Mouse (Mus musculus): ENCODE results near the gene Zbtb44. TPM values are rescaled to one million over a fixed set of nuclear protein-coding genes. Genes with fewer than 3 reads are reported as not detected.
A peak's percentile ranks its signal among the peaks of the same experiment; 100 is the strongest.

Zbtb44 gene
- total and polyA plus RNA-seq, 3 experiments: 4.8 to 30.6 (median 30.5) TPM

DNA sequence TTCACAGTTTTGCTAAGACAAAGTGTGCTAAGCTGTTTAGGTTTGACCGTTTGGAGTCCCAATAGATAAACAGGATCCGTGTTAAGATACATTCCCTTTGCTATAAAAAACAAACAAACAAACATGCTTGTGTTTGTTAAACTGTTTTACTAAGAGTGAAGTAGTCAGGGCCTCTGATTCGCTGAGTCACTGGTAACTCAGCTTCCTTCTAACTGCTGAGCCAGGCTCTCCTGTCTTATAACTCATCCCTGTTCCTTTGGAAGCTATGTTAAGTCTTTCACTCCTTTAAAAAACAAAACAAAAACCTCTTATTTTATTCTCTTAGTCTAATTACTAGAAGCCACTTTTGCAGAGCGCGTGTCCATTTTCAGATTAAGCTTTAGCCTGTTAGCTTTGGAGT, 41.8 kb downstream of the Zbtb44 start:
- Histone ChIP-seq H3K4me3 (no peak overlapping the region), H3K27ac (no peak overlapping the region), H3K27me3 (ENCODE audit: control insufficient read depth, insufficient read depth, low read length) (no peaks in the 10 kb centered on the region), H3K79me2 (replicated peaks; ENCODE audit: control insufficient read depth, insufficient read depth, low read length) (no peaks in the 10 kb centered on the region), H3K4me1 (ENCODE audit: control insufficient read depth, insufficient read depth, low read length) (no peaks in the 10 kb centered on the region), H3K9ac (ENCODE audit: low read depth, low read length) (no peak overlapping the region), H3K36me3 (ENCODE audit: control insufficient read depth, insufficient read depth, low read length) (no peaks in the 10 kb centered on the region)
- intact Hi-C loops (cut with DNase I): no loop called here
- TF ChIP-seq EP300 (IDR thresholded peaks at IDR 0.05; ENCODE audit: insufficient read depth, low read depth, low read length) (no peak), CTCF (IDR thresholded peaks at IDR 0.05) (no peak), POLR2A (IDR thresholded peaks at IDR 0.05; ENCODE audit: insufficient read depth, low read depth, low read length) (no peak)
- no peak for DNase-seq
- 95% methylated on average over 5 of the region's 5 CpGs for WGBS

DNA sequence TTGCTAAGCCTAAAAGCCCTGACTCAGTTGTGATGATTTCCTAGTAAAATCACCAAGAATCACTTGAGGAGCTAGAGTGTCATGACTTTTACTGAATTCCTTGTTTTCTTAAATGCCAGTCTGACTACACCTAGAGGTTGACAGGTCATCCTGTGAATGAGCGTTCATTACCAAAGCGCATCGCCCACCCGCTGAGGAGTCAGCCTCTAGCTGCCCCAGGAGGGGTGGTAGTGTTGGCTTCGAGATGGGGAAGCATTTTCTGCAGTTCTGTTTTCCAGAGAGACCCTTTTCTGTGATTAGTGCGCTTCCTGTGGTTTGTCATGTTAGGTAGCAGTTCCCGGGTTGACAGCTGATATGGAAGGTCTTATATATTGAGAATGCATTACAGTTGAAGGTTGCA, 43.4 kb downstream of the Zbtb44 start:
- H3K4me1 ChIP-seq (ENCODE audit: control insufficient read depth, insufficient read depth, low read length): no peaks in the 10 kb centered on the region
- WGBS: 78% methylated on average over 7 of the region's 7 CpGs
- H3K9ac ChIP-seq (ENCODE audit: low read depth, low read length): no peak overlapping the region
- no peak overlapping the region for H3K27ac ChIP-seq
- no peak overlapping the region for H3K4me3 ChIP-seq
- H3K79me2 ChIP-seq (replicated peaks; ENCODE audit: control insufficient read depth, insufficient read depth, low read length): no peaks in the 10 kb centered on the region
- H3K27me3 ChIP-seq (ENCODE audit: control insufficient read depth, insufficient read depth, low read length): no peaks in the 10 kb centered on the region
- no peak for DNase-seq
- no peaks in the 10 kb centered on the region for H3K36me3 ChIP-seq (ENCODE audit: control insufficient read depth, insufficient read depth, low read length)
- TF ChIP-seq EP300 (IDR thresholded peaks at IDR 0.05; ENCODE audit: insufficient read depth, low read depth, low read length) (no peak), CTCF (IDR thresholded peaks at IDR 0.05) (no peak), POLR2A (IDR thresholded peaks at IDR 0.05; ENCODE audit: insufficient read depth, low read depth, low read length) (no peak)
- intact Hi-C loops (cut with DNase I): no loop called here

DNA sequence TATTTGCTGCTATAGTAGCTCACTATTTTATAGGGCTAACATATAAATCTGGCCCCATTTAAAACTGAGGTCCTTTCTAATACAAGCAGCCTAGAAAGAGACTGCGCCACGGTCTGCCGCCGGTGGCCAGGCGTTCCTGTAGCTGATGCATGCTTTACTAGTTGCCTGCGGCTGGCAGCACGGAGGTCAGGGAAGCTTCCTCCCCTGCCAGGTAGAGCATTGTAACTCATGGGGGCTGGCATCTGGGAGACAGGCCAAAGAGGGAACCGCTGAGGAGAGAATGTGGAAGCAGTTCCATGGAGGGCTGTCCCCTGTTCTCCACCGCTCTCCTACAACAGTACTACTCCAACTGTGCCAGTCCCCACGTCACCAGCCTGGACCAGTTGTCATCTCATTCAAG, 44.4 kb downstream of the Zbtb44 start:
- Histone ChIP-seq H3K9ac (ENCODE audit: low read depth, low read length) (no peak overlapping the region), H3K4me1 (ENCODE audit: control insufficient read depth, insufficient read depth, low read length) (no peaks in the 10 kb centered on the region), H3K27ac (no peak overlapping the region), H3K27me3 (ENCODE audit: control insufficient read depth, insufficient read depth, low read length) (no peaks in the 10 kb centered on the region), H3K79me2 (replicated peaks; ENCODE audit: control insufficient read depth, insufficient read depth, low read length) (no peaks in the 10 kb centered on the region), H3K36me3 (ENCODE audit: control insufficient read depth, insufficient read depth, low read length) (no peaks in the 10 kb centered on the region), H3K4me3 (no peak overlapping the region)
- TF ChIP-seq POLR2A (IDR thresholded peaks at IDR 0.05; ENCODE audit: insufficient read depth, low read depth, low read length) (no peak), EP300 (IDR thresholded peaks at IDR 0.05; ENCODE audit: insufficient read depth, low read depth, low read length) (no peak), CTCF (IDR thresholded peaks at IDR 0.05) (no peak)
- intact Hi-C loops (cut with DNase I): no loop called here
- DNase-seq: no peak
- WGBS: 92% methylated on average over 10 of the region's 10 CpGs

DNA sequence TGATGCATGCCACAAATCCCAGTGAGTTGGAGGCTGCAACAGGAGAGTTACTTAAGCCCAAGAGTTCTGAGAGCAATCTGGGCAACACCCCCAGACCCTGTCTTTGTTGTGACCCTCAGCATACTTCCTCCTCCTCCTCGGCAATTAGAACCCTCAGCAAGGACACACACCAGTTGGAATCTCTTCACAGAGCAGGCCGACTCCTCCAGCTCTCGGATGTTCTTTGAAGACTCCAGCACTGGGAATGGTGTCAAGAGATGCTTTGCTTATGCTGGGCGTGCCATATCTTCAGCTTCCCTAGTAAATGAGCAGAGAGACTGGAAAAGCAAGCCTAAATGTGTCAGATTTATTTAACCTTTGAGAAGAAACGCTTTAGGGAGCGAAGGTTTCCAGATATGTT, 50.3 kb downstream of the Zbtb44 start:
- DNase-seq: no peak
- WGBS: 66% methylated on average over 6 of the region's 6 CpGs
- intact Hi-C loops (cut with DNase I): loop anchor here (5.0 to 10.0 kb wide), 2 partner anchors 123 to 636 kb away; no protein-coding TSS in a partner anchor
- Histone ChIP-seq H3K4me3 (no peak overlapping the region), H3K27ac (no peak overlapping the region), H3K4me1 (ENCODE audit: control insufficient read depth, insufficient read depth, low read length) (no peaks in the 10 kb centered on the region; the same call in 1 of the 2 replicates), H3K27me3 (ENCODE audit: control insufficient read depth, insufficient read depth, low read length) (no peaks in the 10 kb centered on the region), H3K36me3 (ENCODE audit: control insufficient read depth, insufficient read depth, low read length) (no peaks in the 10 kb centered on the region), H3K79me2 (replicated peaks; ENCODE audit: control insufficient read depth, insufficient read depth, low read length) (no peaks in the 10 kb centered on the region), H3K9ac (ENCODE audit: low read depth, low read length) (no peak overlapping the region)
- no peak for TF ChIP-seq POLR2A (IDR thresholded peaks at IDR 0.05; ENCODE audit: insufficient read depth, low read depth, low read length)
- TF ChIP-seq EP300 (IDR thresholded peaks at IDR 0.05; ENCODE audit: insufficient read depth, low read depth, low read length): no peak
- no peak for TF ChIP-seq CTCF (IDR thresholded peaks at IDR 0.05)

DNA sequence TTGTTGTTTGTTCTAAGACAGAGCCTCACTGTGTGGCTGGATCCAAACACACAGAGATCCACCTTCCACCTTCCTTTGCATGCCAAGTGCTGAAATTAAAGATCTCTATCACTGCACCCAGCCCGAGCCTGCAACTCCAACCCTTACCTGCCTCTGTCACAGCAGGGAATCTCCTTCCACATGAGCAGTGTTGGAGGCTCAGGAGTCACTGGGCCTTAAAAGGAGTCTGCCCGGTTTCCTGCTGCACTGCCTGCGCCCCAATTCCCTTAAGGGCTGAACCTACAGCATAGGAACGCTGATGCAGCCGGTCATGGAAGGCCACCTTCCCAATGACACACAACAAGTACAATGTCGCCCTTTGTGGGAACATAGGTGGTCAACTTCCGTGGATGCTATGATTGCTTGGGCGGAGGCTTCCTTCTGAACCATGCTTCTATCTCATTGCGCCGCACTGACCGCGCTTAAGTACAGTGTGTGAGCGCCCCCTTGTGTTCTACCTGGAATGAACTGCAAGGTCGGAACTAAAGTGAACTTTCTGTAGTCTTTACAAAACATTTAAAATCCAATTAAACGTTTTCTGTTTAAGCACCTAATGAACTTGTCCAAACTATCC, 51.7 kb downstream of the Zbtb44 start:
- no peaks in the 10 kb centered on the region; the same call in 1 of the 2 replicates for H3K4me1 ChIP-seq (ENCODE audit: control insufficient read depth, insufficient read depth, low read length)
- H3K27ac ChIP-seq: no peak overlapping the region
- no peak overlapping the region for H3K4me3 ChIP-seq
- H3K27me3 ChIP-seq (ENCODE audit: control insufficient read depth, insufficient read depth, low read length): no peaks in the 10 kb centered on the region
- no peak overlapping the region for H3K9ac ChIP-seq (ENCODE audit: low read depth, low read length)
- peak; percentile 69 to 78 for DNase-seq
- 15% methylated on average over 15 of the region's 15 CpGs for WGBS
- intact Hi-C loops (cut with DNase I): loop anchor here (1.0 to 10.0 kb wide), 3 partner anchors 125 to 637 kb away; no protein-coding TSS in a partner anchor
- H3K36me3 ChIP-seq (ENCODE audit: control insufficient read depth, insufficient read depth, low read length): no peaks in the 10 kb centered on the region
- H3K79me2 ChIP-seq (replicated peaks; ENCODE audit: control insufficient read depth, insufficient read depth, low read length): no peaks in the 10 kb centered on the region
- TF ChIP-seq POLR2A (IDR thresholded peaks at IDR 0.05; ENCODE audit: insufficient read depth, low read depth, low read length) (no peak), EP300 (IDR thresholded peaks at IDR 0.05; ENCODE audit: insufficient read depth, low read depth, low read length) (0 out of 2 replicates have a peak, but pooled peaks have one; percentile 50), CTCF (IDR thresholded peaks at IDR 0.05) (peak; percentile 92)

DNA sequence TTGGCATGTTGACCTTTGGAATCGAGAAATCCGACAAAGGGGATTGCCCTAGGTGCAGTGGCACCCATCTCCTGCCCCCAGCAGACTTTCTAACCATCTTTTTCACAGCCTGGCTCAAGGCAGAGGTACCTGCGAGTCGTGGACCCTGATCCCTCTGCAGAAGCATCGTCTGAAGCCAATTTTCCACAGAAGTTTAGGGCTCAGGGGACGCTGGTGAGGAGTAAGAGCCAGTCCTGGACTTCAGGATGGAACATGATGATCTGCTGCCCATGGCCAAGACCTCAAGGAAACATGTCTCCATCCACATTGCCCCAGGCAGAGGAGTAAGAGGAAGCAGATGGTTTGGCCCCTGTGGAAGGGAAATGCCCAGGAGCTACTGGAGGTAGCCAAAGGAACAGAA, 52.3 kb downstream of the Zbtb44 start:
- 76% methylated on average over 6 of the region's 6 CpGs for WGBS
- TF ChIP-seq CTCF (IDR thresholded peaks at IDR 0.05) (no peak), POLR2A (IDR thresholded peaks at IDR 0.05; ENCODE audit: insufficient read depth, low read depth, low read length) (no peak), EP300 (IDR thresholded peaks at IDR 0.05; ENCODE audit: insufficient read depth, low read depth, low read length) (no peak)
- intact Hi-C loops (cut with DNase I): loop anchor here (1.0 to 10.0 kb wide), 3 partner anchors 125 to 638 kb away; no protein-coding TSS in a partner anchor
- no peak overlapping the region for H3K9ac ChIP-seq (ENCODE audit: low read depth, low read length)
- no peaks in the 10 kb centered on the region for H3K36me3 ChIP-seq (ENCODE audit: control insufficient read depth, insufficient read depth, low read length)
- no peaks in the 10 kb centered on the region; the same call in 1 of the 2 replicates for H3K4me1 ChIP-seq (ENCODE audit: control insufficient read depth, insufficient read depth, low read length)
- H3K27ac ChIP-seq: no peak overlapping the region
- H3K79me2 ChIP-seq (replicated peaks; ENCODE audit: control insufficient read depth, insufficient read depth, low read length): no peaks in the 10 kb centered on the region
- H3K27me3 ChIP-seq (ENCODE audit: control insufficient read depth, insufficient read depth, low read length): no peaks in the 10 kb centered on the region
- DNase-seq: no peak
- no peak overlapping the region for H3K4me3 ChIP-seq
